Mouse (Mus musculus) heart, adult 18-20 months (tissue): Measurements from ENCODE around the gene Kifc1. TPM values are rescaled to one million over a fixed set of nuclear protein-coding genes. Genes with fewer than 3 reads are reported as not detected.
"Not testable (repeated sequence)": the region's sequence is repeated elsewhere in the genome, so short reads cannot be mapped to it uniquely, and the experiment has no call there.

Source experiments
- DNase-seq, 2 experiments: peaks; one replicate each; pipeline ENCODE4 v3.0.0; 2021 to 2022; ENCODE audit warnings: mixed read lengths in 1 of 2
- total RNA-seq, 2 experiments: library from RNA; stranded (reverse); gene quantifications; 2 replicates each; pipeline ENCODE4 v1.2.3; 2021

Gene Kifc1
- total RNA-seq, 2 experiments from 2014 or later = 0.80 to 1.4 TPM

DNA sequence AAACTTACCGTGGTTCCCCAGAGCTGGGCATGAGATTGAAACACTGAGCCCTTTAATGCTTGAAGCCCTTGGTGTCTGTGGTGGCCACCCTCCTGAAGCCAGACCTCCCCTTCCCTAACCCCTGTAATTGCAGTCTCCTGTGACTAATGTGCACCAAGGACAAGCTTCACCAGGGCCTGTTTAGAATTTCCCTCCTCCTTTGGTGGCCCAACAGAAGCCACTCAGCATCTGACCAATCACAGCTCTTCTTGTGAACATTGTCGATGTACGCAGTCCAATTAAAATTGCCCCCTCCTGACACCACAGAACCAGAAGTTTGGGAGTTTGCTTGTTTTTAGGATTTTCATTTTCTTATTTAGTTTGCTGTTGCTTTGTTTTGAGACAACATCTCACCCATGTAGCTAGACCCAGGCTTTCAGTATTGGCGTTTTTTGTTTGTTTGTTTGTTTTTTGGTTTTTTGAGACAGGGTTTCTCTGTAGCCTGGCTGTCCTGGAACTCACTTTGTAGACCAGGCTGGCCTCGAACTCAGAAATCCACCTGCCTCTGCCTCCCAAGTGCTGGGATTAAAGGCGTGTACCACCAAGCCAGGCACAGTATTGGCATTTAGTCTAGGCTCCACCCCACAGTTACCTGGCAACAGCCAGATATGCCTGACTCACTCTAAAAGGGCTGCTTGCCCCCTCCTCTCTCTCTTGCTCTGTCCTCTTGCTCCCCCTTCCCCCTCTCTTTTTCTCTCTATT is 13.6 kb upstream of the Kifc1 start:
- DNase-seq = not testable (repeated sequence)

GRCm38 (mm10) chr17:33902491-33902890 is 12.0 kb upstream of the Kifc1 start:
- DNase-seq = peak in 1 of 2 experiments; percentile 14

- DNase-seq = no peak
These were observed 11.6 kb upstream of the Kifc1 start for GRCm38 (mm10) chr17:33902079-33902478.

DNA sequence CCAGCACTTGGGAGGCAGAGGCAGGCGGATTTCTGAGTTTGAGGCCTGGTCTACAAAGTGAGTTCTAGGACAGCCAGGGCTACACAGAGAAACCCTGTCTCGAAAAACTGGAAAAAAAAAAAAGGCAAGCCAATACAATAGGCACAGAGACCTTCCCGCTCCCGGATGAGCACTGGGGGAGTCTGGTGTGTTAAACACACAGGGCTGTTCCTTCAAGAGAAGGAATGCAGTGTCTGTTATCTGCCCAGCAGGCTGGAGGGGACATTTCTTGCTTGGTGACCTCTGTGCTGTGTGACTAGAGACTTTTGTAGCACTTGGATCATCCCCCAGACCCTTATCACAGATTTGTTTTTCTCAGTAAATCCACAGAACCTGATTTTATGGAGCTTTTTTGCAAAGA is 11.2 kb upstream of the Kifc1 start:
- DNase-seq = no peak

GRCm38 (mm10) chr17:33900989-33901314 is 10.5 kb upstream of the Kifc1 start:
- no peak for DNase-seq

- DNase-seq = no peak
These were observed 10.0 kb upstream of the Kifc1 start for GRCm38 (mm10) chr17:33900281-33900988.

DNA sequence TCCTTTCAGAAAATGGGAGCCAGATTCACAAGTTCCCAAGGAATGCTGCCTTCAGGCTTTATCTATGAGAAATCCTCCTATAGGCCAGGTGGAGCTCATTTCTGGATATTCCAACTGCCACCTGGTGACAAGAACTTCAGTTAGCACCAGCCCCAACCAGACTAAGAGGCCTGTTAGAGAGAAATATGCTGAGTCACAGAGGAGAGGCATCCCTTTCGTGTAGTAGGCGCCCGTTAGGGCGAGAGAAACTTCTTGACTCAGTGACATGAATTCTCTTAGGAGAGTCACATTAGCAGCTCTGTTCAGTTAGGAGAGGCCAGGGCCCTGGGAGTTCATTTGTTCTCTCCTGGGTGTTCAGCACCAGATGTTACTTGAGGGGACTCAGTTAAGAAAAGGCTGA is 9.2 kb upstream of the Kifc1 start:
- no peak for DNase-seq

DNA sequence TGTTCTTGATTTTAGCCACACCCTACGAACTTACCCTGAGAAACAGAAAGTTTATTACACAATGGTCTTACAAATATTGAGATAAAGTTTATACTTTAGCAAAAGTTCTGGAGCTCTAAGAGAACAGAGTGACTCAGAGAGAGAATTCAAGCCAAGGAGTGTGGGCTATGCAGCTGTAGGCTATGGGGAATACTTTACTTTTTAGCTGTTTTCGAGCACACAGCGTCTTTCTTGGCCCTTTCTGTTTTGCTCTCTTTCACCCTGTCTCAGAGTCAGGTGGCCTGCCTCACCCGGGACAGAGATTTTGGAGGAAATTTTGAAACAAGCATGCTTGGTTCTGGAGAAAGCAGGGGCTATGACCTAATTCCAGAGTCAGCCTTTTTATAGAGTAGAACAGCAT is 7.7 kb upstream of the Kifc1 start:
- DNase-seq = peak; percentile 17 to 62

GRCm38 (mm10) chr17:33897114-33897794 is 6.8 kb upstream of the Kifc1 start:
- peak in 1 of 2 experiments; percentile 63 for DNase-seq

DNA sequence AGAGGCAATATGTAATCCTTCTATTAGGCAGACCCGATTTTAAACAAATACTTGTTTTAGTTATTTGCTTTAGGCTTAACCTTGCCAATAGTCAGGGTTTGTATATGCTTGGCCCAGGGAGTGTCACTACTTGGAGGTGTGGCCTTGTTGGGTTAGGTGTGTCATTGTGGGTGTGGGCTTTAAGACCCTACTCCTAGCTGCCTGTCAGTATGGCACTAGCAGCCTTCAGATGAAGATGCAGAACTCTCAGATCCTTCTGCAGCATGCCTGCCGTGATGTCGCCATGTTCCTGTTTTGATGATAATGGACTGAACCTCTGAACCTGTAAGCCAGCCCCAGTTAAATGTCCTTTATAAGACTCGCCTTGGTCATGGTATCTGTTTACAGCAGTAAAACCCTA is 2.5 kb upstream of the Kifc1 start:
- DNase-seq = not testable (repeated sequence)

- DNase-seq = no peak
These were observed 2.0 kb upstream of the Kifc1 start for GRCm38 (mm10) chr17:33892429-33892828.

DNA sequence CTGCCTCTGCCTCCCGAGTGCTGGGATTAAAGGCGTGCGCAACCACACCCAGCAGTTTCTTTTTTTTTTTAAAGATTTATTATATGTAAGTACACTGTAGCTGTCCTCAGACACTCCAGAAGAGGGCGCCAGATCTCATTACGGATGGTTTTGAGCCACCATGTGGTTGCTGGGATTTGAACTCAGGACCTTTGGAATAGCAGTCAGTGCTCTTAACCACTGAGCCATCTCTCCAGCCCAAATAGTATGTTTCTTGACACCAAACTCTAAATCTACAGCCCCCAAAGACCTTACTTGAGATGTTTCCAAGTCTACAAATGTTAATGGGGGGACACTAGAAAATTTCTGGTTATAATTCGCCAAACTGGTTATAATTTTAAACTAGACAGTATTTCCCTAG is 1.4 kb upstream of the Kifc1 start:
- DNase-seq = not testable (repeated sequence)

DNA sequence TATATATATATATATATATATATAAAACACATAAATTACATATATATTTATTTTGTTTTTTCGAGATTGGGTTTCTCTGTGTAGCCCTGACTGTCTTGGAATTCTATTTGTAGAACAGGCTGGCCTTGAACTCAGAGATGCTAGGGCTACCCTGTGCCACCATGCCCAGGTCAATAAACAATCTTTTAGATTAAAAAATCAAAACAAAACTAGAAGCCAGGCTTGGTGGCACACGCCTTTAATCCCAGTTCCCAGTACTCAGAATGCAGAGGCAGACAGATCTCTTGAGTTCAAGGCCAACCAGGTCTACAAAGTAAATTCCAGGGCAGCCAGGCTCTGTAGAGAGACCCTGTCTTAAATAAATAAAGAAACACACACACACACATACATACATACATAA is 896 bp upstream of the Kifc1 start:
- DNase-seq = no peak

GRCm38 (mm10) chr17:33889941-33890532 is 424 bp downstream of the Kifc1 start:
- DNase-seq = peak in 1 of 2 experiments; percentile 10

DNA sequence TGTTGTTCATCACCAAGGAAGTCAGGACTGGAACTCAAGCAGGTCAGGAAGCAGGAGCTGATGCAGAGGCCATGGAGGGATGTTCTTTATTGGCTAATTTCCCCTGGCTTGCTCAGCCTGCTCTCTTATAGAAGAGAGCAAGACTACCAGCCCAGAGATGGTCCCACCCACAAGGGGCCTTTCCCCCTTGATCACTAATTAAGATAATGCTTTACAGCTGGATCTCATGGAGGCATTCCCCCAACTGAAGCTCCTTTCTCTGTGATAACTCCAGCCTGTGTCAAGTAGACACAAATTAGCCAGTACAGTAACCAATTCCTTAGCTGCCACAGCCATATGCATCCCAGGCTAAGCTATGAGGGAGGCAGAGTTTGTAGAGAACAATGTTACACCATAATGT is 2.2 kb downstream of the Kifc1 start:
- not testable (repeated sequence) for DNase-seq

DNA sequence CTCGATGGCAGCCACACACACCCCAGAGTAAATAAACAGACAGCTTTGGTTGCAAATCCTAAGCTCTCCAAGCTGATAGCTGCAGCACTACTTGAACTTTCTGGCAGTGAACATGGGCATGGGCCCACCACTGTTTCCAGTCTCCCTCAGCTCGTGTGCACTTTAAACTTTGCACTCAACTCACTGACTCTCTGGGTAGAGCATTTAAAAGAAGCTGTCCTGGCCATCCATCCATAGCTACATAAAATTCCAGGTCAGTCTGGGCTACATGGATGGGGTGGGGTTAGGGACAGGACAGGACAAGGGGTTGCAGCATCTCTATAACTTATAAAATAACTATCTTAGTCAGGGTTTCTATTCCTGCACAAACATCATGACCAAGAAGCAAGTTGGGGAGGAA is 2.7 kb downstream of the Kifc1 start:
- not testable (repeated sequence) for DNase-seq

GRCm38 (mm10) chr17:33884320-33884719 is 6.1 kb downstream of the Kifc1 start:
- not testable (repeated sequence) for DNase-seq

DNA sequence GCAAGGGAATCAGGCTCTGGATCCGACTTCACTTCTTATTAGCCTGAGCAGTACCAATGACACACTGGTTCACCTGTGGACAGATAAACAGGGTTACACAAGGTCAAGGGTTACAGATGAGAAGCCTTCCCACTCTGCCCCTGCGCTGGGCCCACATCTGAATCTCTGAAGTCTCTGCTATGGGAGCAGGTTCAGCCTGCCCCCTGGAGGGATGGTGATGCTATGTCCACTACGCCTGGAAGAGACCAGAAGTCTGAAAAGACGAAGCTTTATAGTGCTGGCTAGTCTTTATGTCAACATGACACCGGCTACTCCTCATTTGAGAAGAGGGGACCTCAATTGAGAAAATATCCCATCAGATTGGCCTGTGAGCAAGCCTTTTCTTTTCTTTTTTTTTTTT is 14.7 kb downstream of the Kifc1 start:
- not testable (repeated sequence) for DNase-seq

- DNase-seq = peak in 1 of 2 experiments; percentile 10
These were observed 16.1 kb downstream of the Kifc1 start for GRCm38 (mm10) chr17:33874411-33874810.

- not testable (repeated sequence) for DNase-seq
These were observed 16.9 kb downstream of the Kifc1 start, which contains the start of gene Gm7029 for GRCm38 (mm10) chr17:33873537-33873936. Gene Gm7029 (plus strand): TSS chr17:33873837.

- DNase-seq = peak; percentile 31 to 37
These were observed 25.0 kb downstream of the Kifc1 start for GRCm38 (mm10) chr17:33865330-33866030.

DNA sequence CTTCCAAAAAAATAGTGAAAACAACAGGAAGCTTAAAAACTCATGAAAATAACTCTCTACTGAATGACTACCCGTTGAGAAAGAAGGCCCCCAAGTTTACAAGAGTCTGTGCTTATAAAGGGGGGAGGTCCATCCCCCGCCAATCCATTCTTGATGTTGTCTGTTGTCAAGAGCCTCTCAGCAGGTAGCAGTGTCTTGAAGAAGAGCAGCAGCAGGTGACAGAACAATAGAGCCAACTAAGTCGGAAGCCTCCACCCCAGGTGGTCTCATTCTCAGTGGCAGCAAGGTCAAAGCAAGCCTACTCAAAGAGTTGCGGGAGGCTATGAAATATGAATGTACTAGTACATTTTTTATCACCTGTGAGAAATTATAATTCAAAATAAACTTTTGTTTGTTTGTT is 32.6 kb downstream of the Kifc1 start:
- no peak for DNase-seq
